Mouse (Mus musculus): ENCODE data around the gene Pdcd1lg2. TPM values are rescaled to one million over a fixed set of nuclear protein-coding genes. Genes with fewer than 3 reads are reported as not detected.

Gene Pdcd1lg2
- total and polyA plus RNA-seq, 3 experiments, result 1.7 to 5.4 TPM; not detected in 1

- H3K27ac ChIP-seq (ENCODE audit: control insufficient read depth, low read depth, low read length), result peak overlapping the region; percentile 84
- H3K4me1 ChIP-seq (ENCODE audit: control insufficient read depth in 1 of 2, insufficient read depth in 2 of 2, low read length in 2 of 2), result peaks cover 27 to 37% of the 10 kb centered on the region in 2 experiments
- H3K27me3 ChIP-seq (ENCODE audit: control insufficient read depth in 1 of 2, insufficient read depth in 2 of 2, low read length in 2 of 2), result no peaks in the 10 kb centered on the region
- H3K9me3 ChIP-seq (replicated peaks; ENCODE audit: insufficient read depth, low read length), result no peaks in the 10 kb centered on the region
- no peak for TF ChIP-seq USF2 (IDR thresholded peaks at IDR 0.05; ENCODE audit: borderline replicate concordance in 1 of 2, insufficient read depth in 1 of 2, low read depth in 1 of 2, low read length in 2 of 2)
- TF ChIP-seq UBTF (IDR thresholded peaks at IDR 0.05; ENCODE audit: borderline replicate concordance, insufficient read depth, low read depth, low read length), result no peak
- no peak for TF ChIP-seq GABPA (IDR thresholded peaks at IDR 0.05; ENCODE audit: low read depth, low read length)
- no peak for TF ChIP-seq MAX (IDR thresholded peaks at IDR 0.05; ENCODE audit: low read length)
- no peak for TF ChIP-seq MEF2A (IDR thresholded peaks at IDR 0.05; ENCODE audit: extremely low read depth, insufficient replicate concordance, low read depth, low read length, poor library complexity, severe bottlenecking)
- no peak for TF ChIP-seq CHD2 (IDR thresholded peaks at IDR 0.05; ENCODE audit: low read length)
- no peak for TF ChIP-seq CHD1 (IDR thresholded peaks at IDR 0.05; ENCODE audit: low read depth, low read length)
- TF ChIP-seq POLR2AphosphoS2 (IDR thresholded peaks at IDR 0.05; ENCODE audit: low read length), result no peak
- no peak for TF ChIP-seq CTCF (IDR thresholded peaks at IDR 0.05 in 2 of 3, conservative IDR thresholded peaks at IDR 0.05 in 1 of 3; ENCODE audit: control insufficient read depth in 1 of 3, insufficient read depth in 1 of 3, low read depth in 2 of 3, low read length in 3 of 3, poor library complexity in 1 of 3, severe bottlenecking in 1 of 3)
- TF ChIP-seq MXI1 (IDR thresholded peaks at IDR 0.05; ENCODE audit: low read depth, low read length), result no peak
- TF ChIP-seq ZKSCAN1 (IDR thresholded peaks at IDR 0.05; ENCODE audit: low read depth, low read length), result no peak
- no peak for TF ChIP-seq NELFE (IDR thresholded peaks at IDR 0.05; ENCODE audit: low read depth, low read length)
- H3K79me2 ChIP-seq (ENCODE audit: control insufficient read depth, insufficient read depth, low read length, poor library complexity), result no peaks in the 10 kb centered on the region
- peak overlapping the region; percentile 65 for H3K9ac ChIP-seq (ENCODE audit: control insufficient read depth, low read depth, low read length, poor library complexity, severe bottlenecking)
- DNase-seq (ENCODE audit: low read depth, low spot score), result peak; percentile 87
- peaks cover 0 to 35% of the 10 kb centered on the region in 2 experiments; a peak in 2 of 4 replicates for H3K36me3 ChIP-seq (ENCODE audit: control insufficient read depth in 1 of 2, insufficient read depth in 2 of 2, low read length in 2 of 2)
- H3K4me3 ChIP-seq (ENCODE audit: control insufficient read depth in 1 of 2, insufficient read depth in 1 of 2, low read depth in 2 of 2, low read length in 2 of 2), result peak overlapping the region; percentile 22 to 56
These were observed 8.8 kb downstream of the Pdcd1lg2 start for GRCm38 (mm10) chr19:29419506-29419905.

GRCm38 (mm10) chr19:29419946-29420345 is 9.2 kb downstream of the Pdcd1lg2 start:
- no peak for DNase-seq (ENCODE audit: low read depth, low spot score)
- H3K79me2 ChIP-seq (ENCODE audit: control insufficient read depth, insufficient read depth, low read length, poor library complexity), result no peaks in the 10 kb centered on the region
- H3K27me3 ChIP-seq (ENCODE audit: control insufficient read depth in 1 of 2, insufficient read depth in 2 of 2, low read length in 2 of 2), result no peaks in the 10 kb centered on the region
- H3K9me3 ChIP-seq (replicated peaks; ENCODE audit: insufficient read depth, low read length), result no peaks in the 10 kb centered on the region
- no peak overlapping the region for H3K9ac ChIP-seq (ENCODE audit: control insufficient read depth, low read depth, low read length, poor library complexity, severe bottlenecking)
- TF ChIP-seq TBP (IDR thresholded peaks at IDR 0.05; ENCODE audit: low read depth, low read length) (no peak), ELF1 (IDR thresholded peaks at IDR 0.05; ENCODE audit: low read depth, low read length) (no peak)
- H3K36me3 ChIP-seq (ENCODE audit: control insufficient read depth in 1 of 2, insufficient read depth in 2 of 2, low read length in 2 of 2), result peaks cover 0 to 35% of the 10 kb centered on the region in 2 experiments; a peak in 2 of 4 replicates
- H3K4me3 ChIP-seq (ENCODE audit: control insufficient read depth in 1 of 2, insufficient read depth in 1 of 2, low read depth in 2 of 2, low read length in 2 of 2), result no peak overlapping the region; a peak in 1 of 4 replicates
- H3K27ac ChIP-seq (ENCODE audit: control insufficient read depth, low read depth, low read length), result 0 out of 2 replicates have a peak overlapping the region, but pooled peaks have one; percentile 14
- peaks cover 27 to 33% of the 10 kb centered on the region in 2 experiments for H3K4me1 ChIP-seq (ENCODE audit: control insufficient read depth in 1 of 2, insufficient read depth in 2 of 2, low read length in 2 of 2)

GRCm38 (mm10) chr19:29420397-29420796 is 9.7 kb downstream of the Pdcd1lg2 start:
- no peak overlapping the region for H3K27ac ChIP-seq (ENCODE audit: control insufficient read depth, low read depth, low read length)
- no peaks in the 10 kb centered on the region for H3K9me3 ChIP-seq (replicated peaks; ENCODE audit: insufficient read depth, low read length)
- no peak for DNase-seq (ENCODE audit: low read depth, low spot score)
- H3K4me1 ChIP-seq (ENCODE audit: control insufficient read depth in 1 of 2, insufficient read depth in 2 of 2, low read length in 2 of 2), result peaks cover 27 to 30% of the 10 kb centered on the region in 2 experiments
- TF ChIP-seq ZNF384 (IDR thresholded peaks at IDR 0.05; ENCODE audit: low read depth, low read length), result no peak
- TF ChIP-seq HCFC1 (IDR thresholded peaks at IDR 0.05; ENCODE audit: low read depth, low read length), result no peak
- no peak for TF ChIP-seq NELFE (IDR thresholded peaks at IDR 0.05; ENCODE audit: low read depth, low read length)
- no peak overlapping the region for H3K4me3 ChIP-seq (ENCODE audit: control insufficient read depth in 1 of 2, insufficient read depth in 1 of 2, low read depth in 2 of 2, low read length in 2 of 2)
- peaks cover 0 to 35% of the 10 kb centered on the region in 2 experiments; a peak in 2 of 4 replicates for H3K36me3 ChIP-seq (ENCODE audit: control insufficient read depth in 1 of 2, insufficient read depth in 2 of 2, low read length in 2 of 2)
- H3K9ac ChIP-seq (ENCODE audit: control insufficient read depth, low read depth, low read length, poor library complexity, severe bottlenecking), result no peak overlapping the region
- no peaks in the 10 kb centered on the region for H3K79me2 ChIP-seq (ENCODE audit: control insufficient read depth, insufficient read depth, low read length, poor library complexity)
- H3K27me3 ChIP-seq (ENCODE audit: control insufficient read depth in 1 of 2, insufficient read depth in 2 of 2, low read length in 2 of 2), result no peaks in the 10 kb centered on the region

All from MEL (cell line).